Mouse (Mus musculus) embryonic fibroblast, embryonic 13.5 days (primary cell): Measurements from ENCODE around the gene Tnfrsf13c.

Experiments
- CTCF ChIP-seq: IDR thresholded peaks from 2 replicates; pipeline ENCODE4 v1.5.1; 2011; ENCODE audit warnings: mild to moderate bottlenecking, control low read depth, low read length, moderate library complexity, borderline replicate concordance; ENCODE audit not compliant: insufficient read depth
- POLR2A ChIP-seq: IDR thresholded peaks from 2 replicates; pipeline ENCODE4 v1.6.1; 2011; ENCODE audit warnings: low read depth, mild to moderate bottlenecking, control low read depth, low read length, moderate library complexity

GRCm38 (mm10) chr15:82268783-82269182 lies 44.6 kb upstream of the Tnfrsf13c start:
- TF ChIP-seq CTCF (no peak), POLR2A (no peak)
